Mouse (Mus musculus): ENCODE measurements around the gene Wfdc8. TPM values are rescaled to one million over a fixed set of nuclear protein-coding genes. Genes with fewer than 3 reads are reported as not detected.

The Wfdc8 gene
- polyA plus RNA-seq, 1 experiment from 2014 or later, result not detected

DNA sequence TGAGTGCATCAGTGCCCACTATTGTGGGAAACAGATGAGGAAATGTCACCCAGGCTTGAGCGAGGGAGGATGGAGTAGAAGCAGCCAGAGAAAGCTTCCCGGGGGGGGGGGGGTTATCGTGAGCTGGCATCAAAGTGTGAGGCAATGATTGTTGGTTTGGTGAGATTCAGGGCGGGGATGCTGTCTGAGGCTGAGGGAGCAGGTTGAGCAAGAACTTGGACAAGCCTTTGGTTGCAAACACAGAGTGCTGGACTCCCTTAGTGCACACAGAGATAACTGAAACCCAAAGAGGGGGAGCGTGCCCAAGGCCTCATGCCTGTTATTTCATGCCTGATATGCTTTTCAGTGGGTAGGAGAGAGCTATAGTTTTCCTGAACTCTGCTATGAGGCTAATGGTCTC, 46.0 kb downstream of the Wfdc8 start:
- DNase-seq (ENCODE audit: low spot score) (no peak), ATAC-seq (replicated peaks; ENCODE audit: low FRiP score) (no peak)
- no peaks in the 10 kb centered on the region; the same call in 1 of the 2 replicates for H3K36me3 ChIP-seq (ENCODE audit: control insufficient read depth, insufficient read depth, low read length)
- H3K4me2 ChIP-seq (ENCODE audit: low read depth, low read length, severe bottlenecking), result no peak overlapping the region
- WGBS, result 91% methylated on average over 5 of the region's 5 CpGs
- H3K27ac ChIP-seq (ENCODE audit: low read depth, low read length), result no peak overlapping the region
- no peak overlapping the region for H3K4me3 ChIP-seq (ENCODE audit: low read depth, low read length)
- peaks cover 8% of the 10 kb centered on the region; the same call in 1 of the 2 replicates for H3K4me1 ChIP-seq (replicated peaks; ENCODE audit: control insufficient read depth, insufficient read depth, low read length)
- H3K9ac ChIP-seq (ENCODE audit: low read length), result no peak overlapping the region
- H3K27me3 ChIP-seq (ENCODE audit: control insufficient read depth, insufficient read depth, low read length), result no peaks in the 10 kb centered on the region
- H3K9me3 ChIP-seq (ENCODE audit: control insufficient read depth, low read length), result no peaks in the 10 kb centered on the region

DNA sequence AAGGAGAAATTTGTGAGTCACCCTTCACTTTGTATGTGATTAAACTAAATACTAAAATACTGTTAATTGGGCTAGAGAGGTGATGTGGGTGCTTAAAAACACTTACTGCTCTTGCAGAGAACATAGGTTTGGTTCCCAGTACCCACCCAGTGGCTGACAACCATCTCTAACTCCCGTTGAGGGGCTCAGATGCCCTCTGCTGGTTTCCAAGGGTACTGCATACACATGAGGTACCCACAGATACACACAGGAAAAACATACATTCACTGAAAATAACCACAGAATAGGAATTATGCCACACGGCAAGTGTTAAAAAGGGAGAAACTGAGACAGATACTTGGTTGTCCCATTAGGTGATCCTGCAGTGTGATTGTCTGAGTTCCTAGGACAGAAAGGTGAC, 46.4 kb downstream of the Wfdc8 start:
- Histone ChIP-seq H3K9me3 (ENCODE audit: control insufficient read depth, low read length) (no peaks in the 10 kb centered on the region), H3K27me3 (ENCODE audit: control insufficient read depth, insufficient read depth, low read length) (no peaks in the 10 kb centered on the region), H3K4me3 (ENCODE audit: low read depth, low read length) (no peak overlapping the region), H3K27ac (ENCODE audit: low read depth, low read length) (no peak overlapping the region), H3K36me3 (ENCODE audit: control insufficient read depth, insufficient read depth, low read length) (no peaks in the 10 kb centered on the region; the same call in 1 of the 2 replicates), H3K4me1 (replicated peaks; ENCODE audit: control insufficient read depth, insufficient read depth, low read length) (peaks cover 10% of the 10 kb centered on the region; the same call in 1 of the 2 replicates), H3K4me2 (ENCODE audit: low read depth, low read length, severe bottlenecking) (no peak overlapping the region), H3K9ac (ENCODE audit: low read length) (no peak overlapping the region)
- DNase-seq (ENCODE audit: low spot score), result no peak
- ATAC-seq (replicated peaks; ENCODE audit: low FRiP score), result no peak
- WGBS, result 86% methylated on average over 2 of the region's 2 CpGs

GRCm38 (mm10) chr2:164564346-164564745, 49.1 kb downstream of the Wfdc8 start:
- Histone ChIP-seq H3K4me2 (ENCODE audit: low read depth, low read length, severe bottlenecking) (no peak overlapping the region), H3K9me3 (ENCODE audit: control insufficient read depth, low read length) (no peaks in the 10 kb centered on the region), H3K27me3 (ENCODE audit: control insufficient read depth, insufficient read depth, low read length) (no peaks in the 10 kb centered on the region; the same call in 1 of the 2 replicates), H3K36me3 (ENCODE audit: control insufficient read depth, insufficient read depth, low read length) (no peaks in the 10 kb centered on the region; the same call in 1 of the 2 replicates), H3K4me3 (ENCODE audit: low read depth, low read length) (no peak overlapping the region), H3K27ac (ENCODE audit: low read depth, low read length) (no peak overlapping the region), H3K4me1 (replicated peaks; ENCODE audit: control insufficient read depth, insufficient read depth, low read length) (peaks cover 10% of the 10 kb centered on the region; the same call in 1 of the 2 replicates), H3K9ac (ENCODE audit: low read length) (no peak overlapping the region)
- ATAC-seq (replicated peaks; ENCODE audit: low FRiP score), result no peak
- DNase-seq (ENCODE audit: low spot score), result no peak
- WGBS, result 89% methylated on average over 5 of the region's 5 CpGs

- peak; percentile 82 for DNase-seq (ENCODE audit: low spot score)
- H3K4me1 ChIP-seq (replicated peaks; ENCODE audit: control insufficient read depth, insufficient read depth, low read length), result peaks cover 10% of the 10 kb centered on the region; the same call in 1 of the 2 replicates
- H3K9ac ChIP-seq (ENCODE audit: low read length), result peak overlapping the region; percentile 79
- H3K9me3 ChIP-seq (ENCODE audit: control insufficient read depth, low read length), result no peaks in the 10 kb centered on the region
- no peak overlapping the region for H3K27ac ChIP-seq (ENCODE audit: low read depth, low read length)
- no peaks in the 10 kb centered on the region; the same call in 1 of the 2 replicates for H3K27me3 ChIP-seq (ENCODE audit: control insufficient read depth, insufficient read depth, low read length)
- peak overlapping the region; percentile 42 for H3K4me3 ChIP-seq (ENCODE audit: low read depth, low read length)
- under 1% methylated on average over 32 of the region's 32 CpGs for WGBS
- peak overlapping the region; percentile 88 for H3K4me2 ChIP-seq (ENCODE audit: low read depth, low read length, severe bottlenecking)
- no peaks in the 10 kb centered on the region; the same call in 1 of the 2 replicates for H3K36me3 ChIP-seq (ENCODE audit: control insufficient read depth, insufficient read depth, low read length)
- ATAC-seq (replicated peaks; ENCODE audit: low FRiP score), result peak; percentile 77
Observed at GRCm38 (mm10) chr2:164563339-164564038, 49.9 kb downstream of the Wfdc8 start.

DNA sequence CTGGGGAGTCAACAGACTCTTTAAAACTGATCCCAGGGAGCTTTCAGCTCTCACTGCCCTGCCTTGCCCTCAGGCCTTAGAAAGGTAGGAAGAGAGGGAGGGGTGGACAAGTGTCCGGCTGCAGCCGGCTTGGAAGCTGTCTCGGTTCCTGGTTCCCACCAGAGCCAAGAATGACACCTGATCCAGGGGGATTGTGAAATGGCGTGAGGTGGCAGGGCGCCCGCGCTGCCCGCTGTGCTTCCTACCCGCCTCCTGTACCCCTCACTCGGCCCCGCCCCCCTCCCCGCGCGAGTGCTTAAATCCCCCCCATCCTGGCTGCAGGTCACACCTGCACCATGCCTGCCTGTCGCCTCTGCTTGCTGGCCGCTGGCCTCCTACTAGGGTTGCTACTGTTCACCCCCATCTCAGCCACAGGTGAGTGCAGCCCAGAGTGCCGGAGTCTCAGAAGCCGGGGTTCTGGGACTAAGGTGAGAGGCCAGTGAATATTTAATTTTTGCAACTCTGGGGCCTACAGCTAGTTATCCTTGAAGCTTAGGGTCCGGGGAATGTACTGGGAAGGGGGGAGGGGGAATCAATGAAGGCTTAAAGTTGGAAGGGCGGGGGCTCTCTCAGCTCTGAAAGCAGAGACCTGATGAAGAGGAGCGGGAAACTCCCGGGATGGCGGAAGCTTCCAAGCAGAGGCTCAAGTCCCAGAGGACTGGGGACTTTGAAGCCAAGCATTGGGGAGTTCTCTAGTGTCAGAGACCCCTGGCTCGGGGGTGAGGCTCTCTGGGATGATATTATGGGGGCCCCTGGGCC, 50.8 kb downstream of the Wfdc8 start, which contains the start of gene Wfdc2:
Wfdc2 (plus strand) TSS at position 23 of the 798 bp plus-strand sequence.
- H3K4me2 ChIP-seq (ENCODE audit: low read depth, low read length, severe bottlenecking), result peak within 1 kb of the TSS; percentile 88
- H3K9me3 ChIP-seq (ENCODE audit: control insufficient read depth, low read length), result no peaks in the 10 kb centered on the region
- H3K36me3 ChIP-seq (ENCODE audit: control insufficient read depth, insufficient read depth, low read length), result no peaks in the 10 kb centered on the region; the same call in 1 of the 2 replicates
- peak within 1 kb of the TSS; percentile 42 for H3K4me3 ChIP-seq (ENCODE audit: low read depth, low read length)
- WGBS, result under 1% methylated on average over 22 of the region's 24 CpGs
- H3K4me1 ChIP-seq (replicated peaks; ENCODE audit: control insufficient read depth, insufficient read depth, low read length), result peaks cover 10% of the 10 kb centered on the region; the same call in 1 of the 2 replicates
- H3K9ac ChIP-seq (ENCODE audit: low read length), result peak within 1 kb of the TSS; percentile 79
- H3K27ac ChIP-seq (ENCODE audit: low read depth, low read length), result no peak within 1 kb of the TSS
- H3K27me3 ChIP-seq (ENCODE audit: control insufficient read depth, insufficient read depth, low read length), result no peaks in the 10 kb centered on the region; the same call in 1 of the 2 replicates
- DNase-seq (ENCODE audit: low spot score) (peak; percentile 58), ATAC-seq (replicated peaks; ENCODE audit: low FRiP score) (peak; percentile 25)

DNA sequence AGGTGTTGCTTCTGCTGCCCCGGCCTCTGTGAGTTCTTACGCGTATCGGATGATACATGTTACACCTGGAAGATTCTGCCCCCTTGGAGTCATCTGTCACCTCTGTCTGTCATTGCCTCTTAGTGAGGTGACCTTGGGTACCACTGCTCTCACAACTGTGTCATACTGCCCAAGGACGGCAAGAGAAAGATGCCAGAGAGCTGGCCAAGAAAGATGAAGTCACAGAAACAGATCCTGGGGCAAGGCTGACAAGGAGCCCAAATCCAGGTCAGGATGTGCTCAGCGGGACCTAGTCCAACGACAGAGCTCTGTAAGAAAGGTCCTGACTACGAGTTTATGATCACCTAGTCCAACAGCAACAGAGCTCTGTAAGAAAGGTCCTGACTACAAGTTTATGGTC, 53.3 kb downstream of the Wfdc8 start:
- H3K36me3 ChIP-seq (ENCODE audit: control insufficient read depth, insufficient read depth, low read length), result no peaks in the 10 kb centered on the region
- 92% methylated on average over 8 of the region's 8 CpGs for WGBS
- H3K4me1 ChIP-seq (replicated peaks; ENCODE audit: control insufficient read depth, insufficient read depth, low read length), result peaks cover 10% of the 10 kb centered on the region; the same call in 1 of the 2 replicates
- H3K4me2 ChIP-seq (ENCODE audit: low read depth, low read length, severe bottlenecking), result no peak overlapping the region
- H3K4me3 ChIP-seq (ENCODE audit: low read depth, low read length), result no peak overlapping the region
- no peaks in the 10 kb centered on the region; the same call in 1 of the 2 replicates for H3K27me3 ChIP-seq (ENCODE audit: control insufficient read depth, insufficient read depth, low read length)
- DNase-seq (ENCODE audit: low spot score) (no peak), ATAC-seq (replicated peaks; ENCODE audit: low FRiP score) (no peak)
- H3K9me3 ChIP-seq (ENCODE audit: control insufficient read depth, low read length), result no peaks in the 10 kb centered on the region
- H3K9ac ChIP-seq (ENCODE audit: low read length), result no peak overlapping the region
- H3K27ac ChIP-seq (ENCODE audit: low read depth, low read length), result no peak overlapping the region

- peaks cover 10% of the 10 kb centered on the region; the same call in 1 of the 2 replicates for H3K4me1 ChIP-seq (replicated peaks; ENCODE audit: control insufficient read depth, insufficient read depth, low read length)
- H3K36me3 ChIP-seq (ENCODE audit: control insufficient read depth, insufficient read depth, low read length), result no peaks in the 10 kb centered on the region
- no peak overlapping the region for H3K9ac ChIP-seq (ENCODE audit: low read length)
- no peak for ATAC-seq (replicated peaks; ENCODE audit: low FRiP score)
- no peak overlapping the region for H3K4me2 ChIP-seq (ENCODE audit: low read depth, low read length, severe bottlenecking)
- no peak overlapping the region for H3K4me3 ChIP-seq (ENCODE audit: low read depth, low read length)
- no peak for DNase-seq (ENCODE audit: low spot score)
- H3K27ac ChIP-seq (ENCODE audit: low read depth, low read length), result no peak overlapping the region
- no peaks in the 10 kb centered on the region; the same call in 1 of the 2 replicates for H3K27me3 ChIP-seq (ENCODE audit: control insufficient read depth, insufficient read depth, low read length)
- H3K9me3 ChIP-seq (ENCODE audit: control insufficient read depth, low read length), result no peaks in the 10 kb centered on the region
- WGBS, result 47% methylated on average over 16 of the region's 16 CpGs
Observed at GRCm38 (mm10) chr2:164558991-164559645, 54.3 kb downstream of the Wfdc8 start.

GRCm38 (mm10) chr2:164558426-164558825, 55.0 kb downstream of the Wfdc8 start:
- WGBS, result 86% methylated on average over 8 of the region's 8 CpGs
- H3K36me3 ChIP-seq (ENCODE audit: control insufficient read depth, insufficient read depth, low read length), result no peaks in the 10 kb centered on the region
- no peak overlapping the region for H3K4me3 ChIP-seq (ENCODE audit: low read depth, low read length)
- no peak overlapping the region for H3K4me2 ChIP-seq (ENCODE audit: low read depth, low read length, severe bottlenecking)
- DNase-seq (ENCODE audit: low spot score) (no peak), ATAC-seq (replicated peaks; ENCODE audit: low FRiP score) (no peak)
- no peak overlapping the region for H3K27ac ChIP-seq (ENCODE audit: low read depth, low read length)
- no peaks in the 10 kb centered on the region; the same call in 1 of the 2 replicates for H3K27me3 ChIP-seq (ENCODE audit: control insufficient read depth, insufficient read depth, low read length)
- H3K9me3 ChIP-seq (ENCODE audit: control insufficient read depth, low read length), result no peaks in the 10 kb centered on the region
- H3K9ac ChIP-seq (ENCODE audit: low read length), result no peak overlapping the region
- H3K4me1 ChIP-seq (replicated peaks; ENCODE audit: control insufficient read depth, insufficient read depth, low read length), result peaks cover 10% of the 10 kb centered on the region; the same call in 1 of the 2 replicates
